Mouse (Mus musculus) heart, postnatal 25 days (tissue): ENCODE results near the gene Cacna2d3. TPM values are rescaled to one million over a fixed set of nuclear protein-coding genes. Genes with fewer than 3 reads are reported as not detected.

Experiments used
- DNase-seq: peaks from one replicate; pipeline ENCODE4 v3.0.0; 2022; ENCODE audit warnings: low spot score
- intact Hi-C: fragments of 180-260 bp; cut with DNase I; formaldehyde crosslinking; loops from one replicate; pipeline ENCODE4 v1.15.1; 2025
- total RNA-seq, 2 experiments: library from RNA; stranded (reverse); gene quantifications; 2 replicates each; pipeline ENCODE4 v1.2.3; 2021

Gene Cacna2d3
- total RNA-seq, 2 experiments from 2014 or later: 0.31 to 0.60 TPM

- intact Hi-C loops: no loop called here
- DNase-seq: no peak
Measured at GRCm38 (mm10) chr14:28907659-28908058, 814.0 kb downstream of the Cacna2d3 start.

- DNase-seq: no peak
- intact Hi-C loops: no loop called here
Measured at GRCm38 (mm10) chr14:28892530-28892929, 829.1 kb downstream of the Cacna2d3 start.

GRCm38 (mm10) chr14:28887373-28887772 is 834.3 kb downstream of the Cacna2d3 start:
- DNase-seq: no peak
- intact Hi-C loops: no loop called here

- no peak for DNase-seq
- intact Hi-C loops: no loop called here
Measured at GRCm38 (mm10) chr14:28886661-28887060, 835.0 kb downstream of the Cacna2d3 start.

GRCm38 (mm10) chr14:28870983-28871382 is 850.7 kb downstream of the Cacna2d3 start:
- no peak for DNase-seq
- intact Hi-C loops: no loop called here

- intact Hi-C loops: no loop called here
- DNase-seq: no peak
Measured at GRCm38 (mm10) chr14:28870382-28870781, 851.3 kb downstream of the Cacna2d3 start.

GRCm38 (mm10) chr14:28864925-28865324 is 856.7 kb downstream of the Cacna2d3 start:
- DNase-seq: no peak
- intact Hi-C loops: no loop called here

- intact Hi-C loops: no loop called here
- no peak for DNase-seq
Measured at GRCm38 (mm10) chr14:28861142-28861541, 860.5 kb downstream of the Cacna2d3 start.

Other genes with a start within 250 kb of the Cacna2d3 start
- gene Selenok, start 246.4 kb upstream of the Cacna2d3 start, total RNA-seq: 10 to 100 TPM; 81.3 to 90.2 TPM